ENCODE assay signal across 18 mouse cellular contexts in genomic region chr1:86398222-86398621, GRCm38 (mm10). TPM values are rescaled to one million over a fixed set of nuclear protein-coding genes. Genes with fewer than 3 reads are reported as not detected.
DNase-seq lines count a peak whose midpoint lies in the region; ATAC-seq and TF ChIP-seq lines count a peak whose summit lies in the region.
"Had no signal": no experiment of that assay in that cellular context is flagged by ENCODE, and none has a peak within 500 bp of the region (broad histone marks: within the 10 kb centered on the region; RNA-seq: fewer than 3 reads in every experiment).

No protein-coding gene starts in this region.

- no peak overlapping the region for H3K4me3 ChIP-seq in intestine, embryonic 15.5 days (replicated peaks)
- H3K4me3 ChIP-seq in intestine, embryonic 16.5 days (ENCODE audit: low read length) = no peak overlapping the region
- no peak overlapping the region for H3K4me3 ChIP-seq in lung, adult 2 months (replicated peaks; ENCODE audit: extremely low read depth, low read depth, low read length)
- H3K4me3 ChIP-seq: heart, embryonic 13.5 days; midbrain, embryonic 13.5 days; neural tube, embryonic 12.5 days had no signal

- no peak for TF ChIP-seq CTCF in lung, adult 2 months (IDR thresholded peaks at IDR 0.05; ENCODE audit: insufficient read depth, low read length)

- no peak overlapping the region for H3K9ac ChIP-seq in intestine, embryonic 15.5 days
- no peak overlapping the region for H3K9ac ChIP-seq in intestine, embryonic 16.5 days (ENCODE audit: low read depth, low read length)
- H3K9ac ChIP-seq: heart, embryonic 13.5 days; midbrain, embryonic 13.5 days; neural tube, embryonic 12.5 days had no signal

- no peaks in the 10 kb centered on the region for H3K36me3 ChIP-seq in intestine, embryonic 15.5 days
- H3K36me3 ChIP-seq in intestine, embryonic 16.5 days (ENCODE audit: control insufficient read depth, insufficient read depth, low read length) = no peaks in the 10 kb centered on the region
- H3K36me3 ChIP-seq: G1E; heart, embryonic 13.5 days; midbrain, embryonic 13.5 days; neural tube, embryonic 12.5 days had no signal

- no peaks in the 10 kb centered on the region for H3K27me3 ChIP-seq in intestine, embryonic 15.5 days (replicated peaks)
- H3K27me3 ChIP-seq in intestine, embryonic 16.5 days (replicated peaks; ENCODE audit: control insufficient read depth, insufficient read depth, low read length) = no peaks in the 10 kb centered on the region
- H3K27me3 ChIP-seq: heart, embryonic 13.5 days; midbrain, embryonic 13.5 days; neural tube, embryonic 12.5 days had no signal

- no peaks in the 10 kb centered on the region for H3K9me3 ChIP-seq in intestine, embryonic 15.5 days
- no peaks in the 10 kb centered on the region for H3K9me3 ChIP-seq in intestine, embryonic 16.5 days (ENCODE audit: control insufficient read depth, low read length)
- H3K9me3 ChIP-seq: G1E; heart, embryonic 13.5 days; midbrain, embryonic 13.5 days; neural tube, embryonic 12.5 days had no signal

- no peak for ATAC-seq in intestine, embryonic 15.5 days
- no peak for ATAC-seq in intestine, embryonic 16.5 days
- ATAC-seq: midbrain, embryonic 13.5 days had no signal

- H3K27ac ChIP-seq in intestine, embryonic 15.5 days = 0 out of 2 replicates have a peak overlapping the region, but pooled peaks have one; percentile 22
- no peak overlapping the region for H3K27ac ChIP-seq in intestine, embryonic 16.5 days (ENCODE audit: low read length)
- H3K27ac ChIP-seq: heart, embryonic 13.5 days; midbrain, embryonic 13.5 days; neural tube, embryonic 12.5 days had no signal

- peak; percentile 64 for DNase-seq in embryo, embryonic 11 days
- peak; percentile 24 for DNase-seq in lung, adult 2 months
- DNase-seq in mesoderm, embryonic 11.5 days (ENCODE audit: low read depth, low spot score) = peak; percentile 53
- DNase-seq in frontal cortex, postnatal 14 days (ENCODE audit: low spot score in 2 of 2) = no peak
- DNase-seq in left cerebral cortex, postnatal 10 days (ENCODE audit: extremely low spot score in 1 of 2, low spot score in 2 of 2) = no peak
- no peak for DNase-seq in thymus, adult 18-20 months
- DNase-seq: cerebellum, postnatal 25 days; gastrocnemius, postnatal 10 days; right cerebral cortex, postnatal 14 days had no signal

- peaks cover 2% of the 10 kb centered on the region for H3K4me1 ChIP-seq in intestine, embryonic 15.5 days (replicated peaks)
- peaks cover 3% of the 10 kb centered on the region; the same call in 1 of the 2 replicates for H3K4me1 ChIP-seq in intestine, embryonic 16.5 days (ENCODE audit: control insufficient read depth, insufficient read depth, low read length)
- peaks cover 10% of the 10 kb centered on the region for H3K4me1 ChIP-seq in lung, adult 2 months (ENCODE audit: control insufficient read depth, insufficient read depth, low read length)
- H3K4me1 ChIP-seq: midbrain, embryonic 13.5 days; neural tube, embryonic 12.5 days had no signal

- TF ChIP-seq POLR2A in lung, adult 2 months (IDR thresholded peaks at IDR 0.05; ENCODE audit: borderline replicate concordance, extremely low read depth, low read depth, low read length) = no peak

- H3K4me2 ChIP-seq in intestine, embryonic 15.5 days (replicated peaks) = no peak overlapping the region
- no peak overlapping the region for H3K4me2 ChIP-seq in intestine, embryonic 16.5 days (ENCODE audit: low read depth, low read length)
- H3K4me2 ChIP-seq: heart, embryonic 13.5 days; liver, embryonic 11.5 days; midbrain, embryonic 13.5 days; neural tube, embryonic 12.5 days had no signal

- WGBS in intestine, embryonic 15.5 days = 36% methylated on average over 7 of the region's 7 CpGs
- WGBS in intestine, embryonic 16.5 days = 43% methylated on average over 7 of the region's 7 CpGs
- 23% methylated on average over 7 of the region's 7 CpGs for WGBS in lung, adult 2 months

- intact Hi-C loops in left cerebral cortex, postnatal 10 days (cut with DNase I) = no loop called here

RNA-seq across cellular contexts. Expression of gene Nmur1, which starts 27.8 kb away (rescaled TPM):
- polyA plus RNA-seq in intestine, embryonic 15.5 days (2015; fragmentation: Nextera tagmentation; extraction: Ambion mirVana) = 0.27 and 0.36 TPM in 2 replicates
- 0.46 and 0.88 TPM in 2 replicates for polyA plus RNA-seq in intestine, embryonic 16.5 days (2015; fragmentation: Nextera tagmentation; extraction: Ambion mirVana)
- polyA plus RNA-seq in lung, adult 2 months (2012; rRNA removed) = 2.9 TPM in 2 replicates
- under 1 TPM in 1 of 2 experiments, not detected in 1; 0.63 TPM for total RNA-seq in left cerebral cortex, postnatal 10 days (2021)
- total RNA-seq: G1E; gastrocnemius, postnatal 10 days; layer of hippocampus, postnatal 10 days had no signal
- polyA plus RNA-seq: G1E; heart, embryonic 13.5 days; liver, embryonic 11.5 days; midbrain, embryonic 13.5 days had no signal

RNA-seq across cellular contexts. Expression of gene Tex44, which starts 27.9 kb away (rescaled TPM):
- not detected in 2 replicates for polyA plus RNA-seq in intestine, embryonic 15.5 days (2015; fragmentation: Nextera tagmentation; extraction: Ambion mirVana)
- polyA plus RNA-seq in intestine, embryonic 16.5 days (2015; fragmentation: Nextera tagmentation; extraction: Ambion mirVana) = not detected in 2 replicates
- 0.11 and 0.12 TPM in 2 replicates for polyA plus RNA-seq in lung, adult 2 months (2012; rRNA removed)
- not detected for total RNA-seq in left cerebral cortex, postnatal 10 days (2021)
- total RNA-seq: gastrocnemius, postnatal 10 days; layer of hippocampus, postnatal 10 days had no signal
- polyA plus RNA-seq: G1E; heart, embryonic 13.5 days; kidney, embryonic 16.5 days; liver, embryonic 11.5 days; midbrain, embryonic 13.5 days; neural tube, embryonic 12.5 days had no signal

RNA-seq across cellular contexts. Expression of gene Ncl, which starts 39.0 kb away (rescaled TPM):
- polyA plus RNA-seq in intestine, embryonic 15.5 days (2015; fragmentation: Nextera tagmentation; extraction: Ambion mirVana) = 424 and 451 TPM in 2 replicates
- 355 and 416 TPM in 2 replicates for polyA plus RNA-seq in intestine, embryonic 16.5 days (2015; fragmentation: Nextera tagmentation; extraction: Ambion mirVana)
- 6.1 and 8.1 TPM in 2 replicates for polyA plus RNA-seq in lung, adult 2 months (2012; rRNA removed)
- total RNA-seq in left cerebral cortex, postnatal 10 days (2021) = 100 to 1,000 TPM; 177 to 184 TPM

Comparison
In these comparisons a context has a peak if more than half of its experiments do, and no peak if none do; other contexts are left out.
1. DNase-seq: peak in embryo, embryonic 11 days (single experiment), lung, adult 2 months (single experiment) and mesoderm, embryonic 11.5 days (single experiment); none in frontal cortex, postnatal 14 days (0 of 2), left cerebral cortex, postnatal 10 days (0 of 2) and thymus, adult 18-20 months (0 of 2).
2. RNA of gene Ncl, which starts 39.0 kb away (polyA plus RNA-seq): 424 to 451 TPM in intestine, embryonic 15.5 days and 355 to 416 TPM in intestine, embryonic 16.5 days; 6.1 to 8.1 TPM in lung, adult 2 months; every median in the first group is over 10 times any median in the second.